In the genomic region with DNA sequence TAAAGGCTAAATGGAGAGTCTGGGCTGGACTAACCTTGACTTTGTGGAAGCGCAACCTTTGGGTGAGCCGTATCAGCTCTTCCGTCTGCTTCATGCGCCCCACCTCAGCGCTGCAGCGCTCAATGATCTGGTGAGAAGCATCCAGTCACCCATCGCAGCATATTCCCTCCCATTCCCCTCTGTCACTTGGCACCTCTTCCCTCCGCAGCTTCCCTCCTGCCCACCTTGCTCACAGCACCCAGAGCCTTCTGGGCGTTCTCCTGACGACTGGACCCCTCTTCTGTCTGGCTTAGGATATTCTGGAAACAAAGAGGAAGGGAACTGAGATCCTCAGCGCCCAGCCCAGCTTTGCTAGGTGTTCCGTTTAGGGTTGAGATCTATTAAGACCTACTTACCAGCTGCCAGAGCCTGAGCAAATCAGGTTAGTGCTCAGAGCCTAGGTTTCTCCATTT, we compare ENCODE assay signal across 9 mouse cellular contexts. TPM values are rescaled to one million over a fixed set of nuclear protein-coding genes. Genes with fewer than 3 reads are reported as not detected.
DNase-seq lines count a peak whose midpoint lies in the region; ATAC-seq and TF ChIP-seq lines count a peak whose summit lies in the region.
"Had no signal": no experiment of that assay in that cellular context is flagged by ENCODE, and none has a peak within 500 bp of the region (broad histone marks: within the 10 kb centered on the region; RNA-seq: fewer than 3 reads in every experiment).

No protein-coding gene starts in this region.

- no peak for TF ChIP-seq CTCF in cerebellum, adult 2 months (IDR thresholded peaks at IDR 0.05; ENCODE audit: borderline replicate concordance, insufficient read depth, low read depth, low read length)

- peaks cover 8% of the 10 kb centered on the region for H3K36me3 ChIP-seq in heart, embryonic 12.5 days
- H3K36me3 ChIP-seq in hindbrain, embryonic 12.5 days: no peaks in the 10 kb centered on the region
- peaks cover 8% of the 10 kb centered on the region; the same call in 1 of the 2 replicates for H3K36me3 ChIP-seq in neural tube, embryonic 15.5 days

- H3K27ac ChIP-seq in heart, embryonic 12.5 days (ENCODE audit: poor library complexity, severe bottlenecking): no peak overlapping the region
- peak overlapping the region; percentile 48 for H3K27ac ChIP-seq in cerebellum, adult 2 months (ENCODE audit: insufficient read depth, low read length)
- H3K27ac ChIP-seq in hindbrain, embryonic 12.5 days: peak overlapping the region; percentile 66
- H3K27ac ChIP-seq in neural tube, embryonic 15.5 days (replicated peaks): peak overlapping the region; percentile 84

- 21% methylated on average over 12 of the region's 12 CpGs for WGBS in heart, embryonic 12.5 days
- WGBS in cerebellum, adult 2 months: 6% methylated on average over 12 of the region's 12 CpGs
- WGBS in hindbrain, embryonic 12.5 days: 9% methylated on average over 12 of the region's 12 CpGs
- WGBS in neural tube, embryonic 15.5 days: 11% methylated on average over 12 of the region's 12 CpGs

- DNase-seq in heart, postnatal 10 days: no peak
- peak; percentile 63 to 75 for DNase-seq in cerebellum, adult 2 months
- no peak for DNase-seq in spleen, postnatal 4 days (ENCODE audit: low spot score in 2 of 2)
- DNase-seq in ovary, postnatal 36 days (ENCODE audit: low spot score): no peak
- DNase-seq in adipocyte (ENCODE audit: low spot score): no peak

- H3K9ac ChIP-seq in heart, embryonic 12.5 days: peak overlapping the region; percentile 44
- H3K9ac ChIP-seq in hindbrain, embryonic 12.5 days: peak overlapping the region; percentile 55
- H3K9ac ChIP-seq in neural tube, embryonic 15.5 days (replicated peaks): peak overlapping the region; percentile 43

- H3K27me3 ChIP-seq in heart, embryonic 12.5 days (replicated peaks): peaks cover 17% of the 10 kb centered on the region
- H3K27me3 ChIP-seq in cerebellum, adult 2 months (ENCODE audit: control insufficient read depth, insufficient read depth, low read length): no peaks in the 10 kb centered on the region
- H3K27me3 ChIP-seq in hindbrain, embryonic 12.5 days: peaks cover 40% of the 10 kb centered on the region
- peaks cover 10% of the 10 kb centered on the region; the same call in 1 of the 2 replicates for H3K27me3 ChIP-seq in neural tube, embryonic 15.5 days (replicated peaks)

- H3K4me3 ChIP-seq in heart, embryonic 12.5 days: peak overlapping the region; percentile 41
- H3K4me3 ChIP-seq in cerebellum, adult 2 months (replicated peaks; ENCODE audit: insufficient read depth, low read depth, low read length): peak overlapping the region; percentile 68
- peak overlapping the region; percentile 32 for H3K4me3 ChIP-seq in hindbrain, embryonic 12.5 days
- H3K4me3 ChIP-seq in neural tube, embryonic 15.5 days (replicated peaks): peak overlapping the region; percentile 43

- ATAC-seq in heart, embryonic 12.5 days (ENCODE audit: insufficient number of reproducible peaks, low FRiP score): no peak
- ATAC-seq in hindbrain, embryonic 12.5 days (ENCODE audit: low FRiP score): 0 out of 2 replicates have a peak, but pooled peaks have one; percentile 29
- ATAC-seq in neural tube, embryonic 15.5 days (ENCODE audit: low FRiP score): peak; percentile 91

- no peaks in the 10 kb centered on the region for H3K9me3 ChIP-seq in heart, embryonic 12.5 days (replicated peaks)
- H3K9me3 ChIP-seq in hindbrain, embryonic 12.5 days (replicated peaks): no peaks in the 10 kb centered on the region
- H3K9me3 ChIP-seq in neural tube, embryonic 15.5 days (replicated peaks): no peaks in the 10 kb centered on the region

- intact Hi-C loops in heart, postnatal 10 days (cut with DNase I): no loop called here

- peak overlapping the region; percentile 67 for H3K4me2 ChIP-seq in heart, embryonic 12.5 days
- peak overlapping the region; percentile 45 for H3K4me2 ChIP-seq in hindbrain, embryonic 12.5 days (replicated peaks)
- peak overlapping the region; percentile 57 for H3K4me2 ChIP-seq in neural tube, embryonic 15.5 days

- H3K4me1 ChIP-seq in heart, embryonic 12.5 days (replicated peaks): peaks cover 12% of the 10 kb centered on the region
- H3K4me1 ChIP-seq in cerebellum, adult 2 months (ENCODE audit: control insufficient read depth, insufficient read depth, low read length): no peaks in the 10 kb centered on the region; the same call in 1 of the 2 replicates
- peaks cover 2% of the 10 kb centered on the region; the same call in 1 of the 2 replicates for H3K4me1 ChIP-seq in hindbrain, embryonic 12.5 days
- peaks cover 21% of the 10 kb centered on the region for H3K4me1 ChIP-seq in neural tube, embryonic 15.5 days

- TF ChIP-seq POLR2A in cerebellum, adult 2 months (IDR thresholded peaks at IDR 0.05; ENCODE audit: borderline replicate concordance, insufficient read depth, low read length): peak; percentile 46; the same call in 1 of the 2 replicates

RNA-seq across cellular contexts. Expression of gene Arhgef15, which starts 9.7 kb away (rescaled TPM):
- polyA plus RNA-seq in heart, embryonic 12.5 days (2016; fragmentation: Nextera tagmentation; extraction: Ambion mirVana): 13.3 TPM in 2 replicates
- total RNA-seq in heart, postnatal 10 days (2021): 10 to 100 TPM; 43.2 to 49.6 TPM
- polyA plus RNA-seq in cerebellum, adult 2 months (2012; rRNA removed): 33.0 and 34.7 TPM in 2 replicates
- polyA plus RNA-seq in hindbrain, embryonic 12.5 days (2016; fragmentation: Nextera tagmentation; extraction: Ambion mirVana): 8.5 TPM in 2 replicates
- polyA plus RNA-seq in neural tube, embryonic 15.5 days (2015; fragmentation: Nextera tagmentation; extraction: Ambion mirVana): 23.2 and 27.3 TPM in 2 replicates

RNA-seq across cellular contexts. Expression of gene Slc25a35, which starts 20.4 kb away (rescaled TPM):
- polyA plus RNA-seq in heart, embryonic 12.5 days (2016; fragmentation: Nextera tagmentation; extraction: Ambion mirVana): 1.4 and 2.2 TPM in 2 replicates
- 1 to 10 TPM; 3.4 to 4.3 TPM for total RNA-seq in heart, postnatal 10 days (2021)
- 11.5 and 12.1 TPM in 2 replicates for polyA plus RNA-seq in cerebellum, adult 2 months (2012; rRNA removed)
- polyA plus RNA-seq in hindbrain, embryonic 12.5 days (2016; fragmentation: Nextera tagmentation; extraction: Ambion mirVana): 2.3 TPM in 2 replicates
- 1.9 and 2.1 TPM in 2 replicates for polyA plus RNA-seq in neural tube, embryonic 15.5 days (2015; fragmentation: Nextera tagmentation; extraction: Ambion mirVana)

RNA-seq across cellular contexts. Expression of gene Odf4, which starts 20.7 kb away (rescaled TPM):
- polyA plus RNA-seq in heart, embryonic 12.5 days (2016; fragmentation: Nextera tagmentation; extraction: Ambion mirVana): not detected in 2 replicates
- total RNA-seq in heart, postnatal 10 days (2021): not detected
- 1.0 and 1.1 TPM in 2 replicates for polyA plus RNA-seq in cerebellum, adult 2 months (2012; rRNA removed)
- polyA plus RNA-seq in hindbrain, embryonic 12.5 days (2016; fragmentation: Nextera tagmentation; extraction: Ambion mirVana): 0.36 TPM in 1 of 2 replicates, not detected in the other
- 0.64 and 1.3 TPM in 2 replicates for polyA plus RNA-seq in neural tube, embryonic 15.5 days (2015; fragmentation: Nextera tagmentation; extraction: Ambion mirVana)
- polyA plus RNA-seq: liver, embryonic 16.5 days had no signal

RNA-seq across cellular contexts. Expression of gene Rangrf, which starts 27.4 kb away (rescaled TPM):
- polyA plus RNA-seq in heart, embryonic 12.5 days (2016; fragmentation: Nextera tagmentation; extraction: Ambion mirVana): 64.3 and 67.5 TPM in 2 replicates
- 10 to 100 TPM; 40.1 to 46.8 TPM for total RNA-seq in heart, postnatal 10 days (2021)
- polyA plus RNA-seq in cerebellum, adult 2 months (2012; rRNA removed): 54.4 and 55.5 TPM in 2 replicates
- polyA plus RNA-seq in hindbrain, embryonic 12.5 days (2016; fragmentation: Nextera tagmentation; extraction: Ambion mirVana): 34.4 and 38.3 TPM in 2 replicates
- polyA plus RNA-seq in neural tube, embryonic 15.5 days (2015; fragmentation: Nextera tagmentation; extraction: Ambion mirVana): 33.7 and 33.9 TPM in 2 replicates

RNA-seq across cellular contexts. Expression of gene Rpl26, which starts 46.2 kb away (rescaled TPM):
- 640 and 666 TPM in 2 replicates for polyA plus RNA-seq in heart, embryonic 12.5 days (2016; fragmentation: Nextera tagmentation; extraction: Ambion mirVana)
- 100 to 1,000 TPM; 777 to 828 TPM for total RNA-seq in heart, postnatal 10 days (2021)
- 1,554 and 1,707 TPM in 2 replicates for polyA plus RNA-seq in cerebellum, adult 2 months (2012; rRNA removed)
- 624 and 749 TPM in 2 replicates for polyA plus RNA-seq in hindbrain, embryonic 12.5 days (2016; fragmentation: Nextera tagmentation; extraction: Ambion mirVana)
- 597 and 626 TPM in 2 replicates for polyA plus RNA-seq in neural tube, embryonic 15.5 days (2015; fragmentation: Nextera tagmentation; extraction: Ambion mirVana)

Comparison
In these comparisons a context has a peak if more than half of its experiments do, and no peak if none do; other contexts are left out.
1. DNase-seq: peak in cerebellum, adult 2 months (2 of 2); none in heart, postnatal 10 days (0 of 2), spleen, postnatal 4 days (0 of 2), ovary, postnatal 36 days (single experiment) and adipocyte (single experiment).
2. Peak in every context shown above with its lines, with median percentiles within 50 percentile points of each other: H3K4me2 ChIP-seq, H3K4me3 ChIP-seq and H3K9ac ChIP-seq.